Mouse (Mus musculus): ENCODE measurements around the gene Nckipsd. TPM values are rescaled to one million over a fixed set of nuclear protein-coding genes. Genes with fewer than 3 reads are reported as not detected.

Nckipsd gene
- total RNA-seq (2021) = 10 to 100 TPM in 1 of 2 experiments, 1 to 10 TPM in 1; 9.8 to 12.5 TPM
- long read RNA-seq, experiment 1, partial matches to known transcripts = 5 of 10 reads
- long read RNA-seq, experiment 1, other reads (novel, unspliced or antisense) = 2 of 10 reads
- long read RNA-seq, experiment 2, transcript Nckipsd-201 (13 exons, 3,360 nt) = major isoform, 5 of 7 reads
- long read RNA-seq, experiment 2, partial matches to known transcripts = 0 of 7 reads
- long read RNA-seq, experiment 2, other reads (novel, unspliced or antisense) = 2 of 7 reads

GRCm38 (mm10) chr9:108808163-108808665 is at the start of gene Nckipsd:
Gene Nckipsd (plus strand): TSS chr9:108808368.
- peak; percentile 96 to 98 for DNase-seq

GRCm38 (mm10) chr9:108759121-108759520 is 49.0 kb upstream of the Nckipsd start:
- DNase-seq = no peak

GRCm38 (mm10) chr9:108759805-108760204 is 48.4 kb upstream of the Nckipsd start:
- peak; percentile 56 to 72 for DNase-seq

GRCm38 (mm10) chr9:108761561-108761960 is 46.6 kb upstream of the Nckipsd start:
- DNase-seq = no peak

- DNase-seq = no peak
These were observed 43.2 kb upstream of the Nckipsd start for GRCm38 (mm10) chr9:108764971-108765370.

- DNase-seq = no peak
These were observed 31.6 kb upstream of the Nckipsd start for GRCm38 (mm10) chr9:108776614-108777013.

- no peak for DNase-seq
These were observed 30.9 kb upstream of the Nckipsd start for GRCm38 (mm10) chr9:108777276-108777675.

- no peak for DNase-seq
These were observed 27.2 kb upstream of the Nckipsd start for GRCm38 (mm10) chr9:108780959-108781358.

- DNase-seq = no peak
These were observed 26.3 kb upstream of the Nckipsd start for GRCm38 (mm10) chr9:108781891-108782290.

- no peak for DNase-seq
These were observed 25.2 kb upstream of the Nckipsd start for GRCm38 (mm10) chr9:108782836-108783547.

- DNase-seq = peak; percentile 98 to 99
These were observed 24.4 kb upstream of the Nckipsd start, which contains the start of gene Ip6k2 for GRCm38 (mm10) chr9:108783548-108784463. Gene Ip6k2 (plus strand): TSS chr9:108783796.

- DNase-seq = no peak
These were observed 22.8 kb upstream of the Nckipsd start for GRCm38 (mm10) chr9:108785416-108785815.

GRCm38 (mm10) chr9:108786494-108786893 is 21.7 kb upstream of the Nckipsd start:
- DNase-seq = no peak

- DNase-seq = no peak
These were observed 21.1 kb upstream of the Nckipsd start for GRCm38 (mm10) chr9:108787080-108787479.

- DNase-seq = no peak
These were observed 19.5 kb upstream of the Nckipsd start for GRCm38 (mm10) chr9:108788713-108789112.

- no peak for DNase-seq
These were observed 15.9 kb upstream of the Nckipsd start for GRCm38 (mm10) chr9:108792307-108792706.

GRCm38 (mm10) chr9:108792730-108793129 is 15.4 kb upstream of the Nckipsd start:
- no peak for DNase-seq

- DNase-seq = no peak
These were observed 12.9 kb upstream of the Nckipsd start for GRCm38 (mm10) chr9:108795281-108795680.

- DNase-seq = peak; percentile 71 to 77
These were observed 12.4 kb upstream of the Nckipsd start for GRCm38 (mm10) chr9:108795762-108796161.

GRCm38 (mm10) chr9:108796351-108796981 is 11.7 kb upstream of the Nckipsd start:
- DNase-seq = peak; percentile 32 to 43

- DNase-seq = no peak
These were observed 10.7 kb upstream of the Nckipsd start for GRCm38 (mm10) chr9:108797477-108797876.

Measured in adrenal gland, postnatal 36 days (tissue).